Mouse (Mus musculus): ENCODE data around the gene Ctbs. TPM values are rescaled to one million over a fixed set of nuclear protein-coding genes. Genes with fewer than 3 reads are reported as not detected.

Ctbs gene
- polyA plus RNA-seq, 1 experiment: 2.4 TPM

DNA sequence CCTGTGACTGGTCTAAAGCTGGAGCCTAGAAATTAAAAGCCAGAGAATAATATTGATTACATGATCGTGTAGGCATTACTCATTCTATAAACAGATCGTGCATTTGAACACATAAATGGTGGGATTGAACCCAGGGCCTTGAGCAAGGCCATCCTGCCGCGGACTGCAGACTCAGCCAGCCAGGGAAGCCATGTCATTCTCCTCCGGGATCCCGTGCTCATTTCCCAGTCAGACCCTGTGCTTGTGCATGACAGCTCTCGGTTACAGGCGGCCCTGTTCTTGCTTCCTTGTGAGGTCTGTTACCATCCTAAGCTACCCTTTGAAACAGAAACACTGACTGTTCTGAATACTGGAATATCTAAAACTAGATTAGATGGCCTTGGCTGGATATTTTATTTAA is 14.9 kb upstream of the Ctbs start:
- TF ChIP-seq CTCF (IDR thresholded peaks at IDR 0.05; ENCODE audit: borderline replicate concordance, extremely low read depth, insufficient read depth, insufficient read length) (no peak), POLR2A (IDR thresholded peaks at IDR 0.05; ENCODE audit: borderline replicate concordance, extremely low read depth, insufficient read depth, insufficient read length, poor library complexity, severe bottlenecking) (no peak)
- no peak for DNase-seq (ENCODE audit: low read depth)

DNA sequence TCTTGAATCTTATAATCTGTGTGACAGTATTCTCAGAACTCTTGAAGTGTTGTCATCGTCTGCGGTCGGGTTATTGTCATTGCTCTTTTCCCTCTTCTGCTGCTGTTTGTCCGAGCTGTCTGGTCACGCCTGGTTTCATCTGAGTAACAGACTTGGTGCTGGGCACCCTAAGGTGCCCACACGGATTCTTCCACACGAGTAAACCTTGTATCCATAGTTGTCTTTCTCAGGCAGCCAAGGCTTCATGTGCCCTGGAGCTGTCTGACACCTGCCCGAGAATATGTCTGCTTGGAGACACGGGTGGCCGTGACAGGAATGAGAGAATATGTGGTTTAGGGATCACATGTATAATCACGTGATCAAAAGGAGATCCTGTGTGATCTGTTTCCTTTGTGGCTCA is 14.1 kb upstream of the Ctbs start:
- DNase-seq (ENCODE audit: low read depth): no peak
- TF ChIP-seq POLR2A (IDR thresholded peaks at IDR 0.05; ENCODE audit: borderline replicate concordance, extremely low read depth, insufficient read depth, insufficient read length, poor library complexity, severe bottlenecking): no peak
- no peak for TF ChIP-seq CTCF (IDR thresholded peaks at IDR 0.05; ENCODE audit: borderline replicate concordance, extremely low read depth, insufficient read depth, insufficient read length)

DNA sequence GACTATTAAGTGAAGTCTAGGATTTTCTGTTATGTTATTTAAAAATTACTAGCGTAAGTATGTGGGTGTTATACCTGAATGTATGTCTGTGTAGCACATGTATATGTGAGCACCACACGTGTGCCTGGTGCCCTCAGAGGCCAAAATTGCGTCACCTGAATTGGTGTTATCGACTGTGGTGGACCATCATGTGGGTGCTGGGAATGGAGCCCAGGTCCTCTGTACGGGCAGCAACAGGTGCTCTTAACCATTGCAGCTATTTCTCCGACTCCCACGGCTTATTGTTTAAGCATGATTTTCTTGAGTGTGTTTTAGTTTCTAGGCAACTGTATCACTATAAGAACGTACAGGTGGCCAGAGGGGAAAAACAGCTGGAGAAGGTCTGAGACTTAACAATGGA is 13.5 kb upstream of the Ctbs start:
- TF ChIP-seq POLR2A (IDR thresholded peaks at IDR 0.05; ENCODE audit: borderline replicate concordance, extremely low read depth, insufficient read depth, insufficient read length, poor library complexity, severe bottlenecking): no peak
- TF ChIP-seq CTCF (IDR thresholded peaks at IDR 0.05; ENCODE audit: borderline replicate concordance, extremely low read depth, insufficient read depth, insufficient read length): no peak
- no peak for DNase-seq (ENCODE audit: low read depth)

DNA sequence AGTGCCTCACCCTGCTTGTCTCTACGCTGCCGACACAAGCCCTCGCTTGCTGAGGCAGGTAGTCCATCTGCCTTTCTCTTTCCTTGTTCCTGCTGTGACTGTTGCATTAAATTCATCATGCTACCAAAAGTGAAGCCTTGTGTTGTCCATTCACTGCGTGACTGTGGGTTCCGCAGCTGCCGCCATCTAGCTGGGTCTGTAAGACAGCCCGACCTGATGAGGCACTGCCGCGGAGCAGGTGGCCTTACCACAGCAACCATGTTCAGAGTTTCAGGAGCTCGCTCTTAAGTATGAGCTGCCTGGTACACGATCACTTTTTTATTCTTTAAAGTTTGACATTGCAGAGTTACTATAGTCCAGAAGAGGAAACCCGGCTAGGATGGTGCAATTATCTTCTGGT is 9.6 kb upstream of the Ctbs start:
- DNase-seq (ENCODE audit: low read depth): no peak
- no peak for TF ChIP-seq CTCF (IDR thresholded peaks at IDR 0.05; ENCODE audit: borderline replicate concordance, extremely low read depth, insufficient read depth, insufficient read length)
- no peak for TF ChIP-seq POLR2A (IDR thresholded peaks at IDR 0.05; ENCODE audit: borderline replicate concordance, extremely low read depth, insufficient read depth, insufficient read length, poor library complexity, severe bottlenecking)

DNA sequence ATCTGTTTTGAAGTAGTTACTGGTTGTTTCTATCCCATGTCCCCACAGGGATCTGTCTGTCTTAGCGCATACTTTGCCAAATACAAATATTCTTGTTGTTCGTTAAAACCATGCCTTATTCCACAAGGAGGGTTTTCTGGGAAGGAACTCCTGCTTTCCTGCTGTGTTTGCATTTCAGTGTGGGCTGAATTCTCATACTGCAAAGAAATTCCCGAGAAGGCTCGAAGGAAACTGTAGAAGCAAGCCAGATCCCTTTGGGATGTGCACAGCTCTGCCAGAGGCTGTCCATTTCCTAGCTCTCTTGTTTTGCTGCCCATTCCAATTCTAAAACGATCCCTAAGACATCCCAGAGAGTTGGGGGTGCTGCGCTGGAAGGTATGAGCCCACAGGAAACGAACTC is 9.2 kb upstream of the Ctbs start:
- no peak for DNase-seq (ENCODE audit: low read depth)
- TF ChIP-seq POLR2A (IDR thresholded peaks at IDR 0.05; ENCODE audit: borderline replicate concordance, extremely low read depth, insufficient read depth, insufficient read length, poor library complexity, severe bottlenecking): no peak

DNA sequence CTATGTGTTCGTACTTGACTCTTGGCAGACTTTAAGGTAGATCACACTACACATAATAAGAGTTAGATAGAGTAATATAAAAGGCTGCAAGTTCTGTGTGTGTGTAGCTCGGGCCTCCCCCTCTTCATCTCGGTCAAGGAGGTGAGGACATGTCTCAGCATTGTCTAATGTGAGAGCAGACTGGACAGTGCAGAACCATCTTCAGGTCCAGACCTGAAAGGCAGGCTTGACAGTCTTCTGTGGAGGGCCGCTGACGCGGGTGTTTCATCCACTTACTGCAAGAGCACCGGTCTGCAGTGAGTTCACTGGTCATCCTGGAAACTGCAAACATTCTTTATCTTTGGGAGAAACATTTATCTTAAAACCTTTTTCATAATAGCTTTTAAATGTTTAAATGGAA is 7.1 kb upstream of the Ctbs start:
- TF ChIP-seq POLR2A (IDR thresholded peaks at IDR 0.05; ENCODE audit: borderline replicate concordance, extremely low read depth, insufficient read depth, insufficient read length, poor library complexity, severe bottlenecking): no peak
- no peak for TF ChIP-seq CTCF (IDR thresholded peaks at IDR 0.05; ENCODE audit: borderline replicate concordance, extremely low read depth, insufficient read depth, insufficient read length)
- DNase-seq (ENCODE audit: low read depth): no peak

DNA sequence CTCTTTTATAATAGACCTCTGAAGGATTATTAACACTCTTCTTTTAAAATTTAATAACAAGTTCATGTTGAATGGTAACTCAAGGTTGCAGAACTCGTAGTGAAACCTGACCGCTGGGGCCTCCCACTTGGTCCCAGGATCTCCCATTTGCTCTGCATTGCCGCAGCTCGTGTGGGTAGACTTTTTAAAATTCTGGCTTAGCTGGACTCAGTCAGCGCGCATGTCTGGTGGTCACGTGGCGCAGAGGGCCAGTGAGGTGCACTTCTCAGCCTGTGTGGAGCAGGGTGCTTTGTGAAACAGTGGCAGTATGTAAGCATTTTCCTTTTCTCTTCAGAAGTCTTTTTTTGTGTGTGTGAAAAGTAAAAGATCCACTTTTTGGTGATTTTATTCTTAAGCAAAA is 6.7 kb upstream of the Ctbs start:
- DNase-seq (ENCODE audit: low read depth): no peak
- TF ChIP-seq CTCF (IDR thresholded peaks at IDR 0.05; ENCODE audit: borderline replicate concordance, extremely low read depth, insufficient read depth, insufficient read length): no peak
- TF ChIP-seq POLR2A (IDR thresholded peaks at IDR 0.05; ENCODE audit: borderline replicate concordance, extremely low read depth, insufficient read depth, insufficient read length, poor library complexity, severe bottlenecking): no peak

DNA sequence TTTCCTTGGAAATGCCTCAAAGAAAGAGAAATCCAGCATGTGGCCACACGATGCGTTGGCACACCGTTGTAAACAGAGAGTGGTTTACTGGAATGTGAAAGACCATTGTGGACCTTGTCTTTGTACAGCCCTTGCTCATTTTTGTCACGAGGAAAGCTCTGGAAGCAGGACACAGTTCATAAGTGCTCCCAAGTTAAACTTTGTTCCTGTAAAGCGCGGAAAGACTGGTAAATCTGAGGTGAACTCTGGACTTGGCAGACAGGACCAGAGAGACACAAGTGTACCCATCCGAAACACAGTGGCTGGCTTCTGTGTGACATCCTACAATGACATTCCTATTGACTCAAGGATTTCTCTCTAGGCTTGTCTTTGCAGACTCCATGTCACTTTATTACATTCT is 6.2 kb upstream of the Ctbs start:
- no peak for DNase-seq (ENCODE audit: low read depth)
- TF ChIP-seq CTCF (IDR thresholded peaks at IDR 0.05; ENCODE audit: borderline replicate concordance, extremely low read depth, insufficient read depth, insufficient read length): no peak
- TF ChIP-seq POLR2A (IDR thresholded peaks at IDR 0.05; ENCODE audit: borderline replicate concordance, extremely low read depth, insufficient read depth, insufficient read length, poor library complexity, severe bottlenecking): no peak

DNA sequence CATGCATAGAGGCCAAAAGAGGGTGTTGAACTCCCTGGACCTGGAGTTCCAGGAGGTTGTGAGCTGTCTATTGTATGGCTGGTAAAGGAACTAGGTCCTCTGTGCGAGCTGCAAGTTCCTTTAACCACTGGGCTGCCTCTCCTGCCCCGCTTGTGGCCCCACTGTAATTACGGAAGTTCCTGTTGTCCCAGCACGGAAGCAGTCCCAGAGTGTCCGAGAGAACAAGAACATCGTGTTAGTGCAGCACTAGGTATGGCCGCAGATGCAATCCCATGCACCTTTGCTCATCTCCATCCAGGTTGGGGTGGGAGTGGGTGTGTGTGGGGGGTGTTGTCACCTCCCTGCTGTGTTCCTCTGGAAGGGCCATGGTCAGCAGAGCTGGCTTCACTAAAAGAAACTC is 4.7 kb upstream of the Ctbs start:
- DNase-seq (ENCODE audit: low read depth): no peak
- no peak for TF ChIP-seq POLR2A (IDR thresholded peaks at IDR 0.05; ENCODE audit: borderline replicate concordance, extremely low read depth, insufficient read depth, insufficient read length, poor library complexity, severe bottlenecking)

DNA sequence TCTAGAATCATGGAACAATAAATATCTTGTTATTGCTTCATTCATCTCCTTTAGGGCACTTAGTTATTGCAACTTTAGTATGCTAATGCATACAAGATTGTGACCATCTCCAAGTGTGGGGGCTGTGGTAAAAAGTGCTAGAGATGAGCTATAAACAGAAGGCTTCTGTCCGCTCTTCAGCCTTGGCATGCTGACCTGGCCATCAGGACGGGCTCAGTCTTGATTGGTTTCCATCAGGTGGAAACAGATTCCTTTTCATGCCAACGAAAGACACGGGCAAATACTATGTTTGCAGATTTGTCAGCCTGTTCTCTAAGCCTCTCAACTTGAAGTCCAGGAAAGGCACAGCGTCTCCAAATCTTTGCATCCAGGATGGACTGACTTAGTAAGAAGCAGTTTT is 2.4 kb upstream of the Ctbs start:
- DNase-seq (ENCODE audit: low read depth): no peak
- TF ChIP-seq CTCF (IDR thresholded peaks at IDR 0.05; ENCODE audit: borderline replicate concordance, extremely low read depth, insufficient read depth, insufficient read length) (no peak), POLR2A (IDR thresholded peaks at IDR 0.05; ENCODE audit: borderline replicate concordance, extremely low read depth, insufficient read depth, insufficient read length, poor library complexity, severe bottlenecking) (no peak)

DNA sequence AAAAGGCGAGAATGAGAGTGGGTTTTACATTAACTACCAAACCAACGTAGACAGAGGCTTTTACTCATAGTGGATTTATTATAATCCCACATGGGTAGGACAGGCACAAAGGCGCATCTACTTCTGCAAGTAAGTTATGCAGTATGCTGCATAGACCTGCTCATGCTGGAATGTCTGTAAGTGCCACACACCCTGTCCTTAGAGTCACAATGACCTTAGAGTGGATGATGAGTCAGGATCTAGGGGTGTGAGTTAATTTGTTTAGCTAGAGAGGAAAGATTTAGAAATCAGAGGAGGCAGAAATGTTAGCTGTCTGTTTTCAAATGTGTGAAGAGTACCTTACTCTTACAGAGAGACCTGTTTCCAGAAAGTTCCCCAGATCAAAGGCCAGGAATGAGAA is 2.0 kb upstream of the Ctbs start:
- no peak for DNase-seq (ENCODE audit: low read depth)
- TF ChIP-seq CTCF (IDR thresholded peaks at IDR 0.05; ENCODE audit: borderline replicate concordance, extremely low read depth, insufficient read depth, insufficient read length) (no peak), POLR2A (IDR thresholded peaks at IDR 0.05; ENCODE audit: borderline replicate concordance, extremely low read depth, insufficient read depth, insufficient read length, poor library complexity, severe bottlenecking) (no peak)

DNA sequence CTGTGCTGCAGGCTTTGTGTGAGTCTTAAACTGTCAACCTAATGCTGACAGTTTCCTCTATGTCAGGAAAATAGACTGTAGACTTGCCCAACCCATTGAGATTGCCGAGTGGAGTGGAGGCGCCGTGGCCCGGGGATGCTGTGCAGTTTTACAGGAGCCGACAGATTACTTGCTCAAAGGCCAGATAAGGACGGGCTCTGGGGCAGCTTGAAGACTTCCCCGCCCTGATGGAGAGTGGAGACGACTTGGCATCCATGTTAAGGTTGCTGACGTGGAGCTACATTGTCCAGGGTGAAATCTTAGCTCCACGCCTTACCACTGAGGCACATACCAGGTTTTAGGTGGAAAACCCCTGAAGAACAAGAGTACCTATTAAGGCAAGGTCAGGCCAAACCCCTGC is 1.2 kb upstream of the Ctbs start:
- TF ChIP-seq POLR2A (IDR thresholded peaks at IDR 0.05; ENCODE audit: borderline replicate concordance, extremely low read depth, insufficient read depth, insufficient read length, poor library complexity, severe bottlenecking) (no peak), CTCF (IDR thresholded peaks at IDR 0.05; ENCODE audit: borderline replicate concordance, extremely low read depth, insufficient read depth, insufficient read length) (no peak)
- DNase-seq (ENCODE audit: low read depth): no peak

DNA sequence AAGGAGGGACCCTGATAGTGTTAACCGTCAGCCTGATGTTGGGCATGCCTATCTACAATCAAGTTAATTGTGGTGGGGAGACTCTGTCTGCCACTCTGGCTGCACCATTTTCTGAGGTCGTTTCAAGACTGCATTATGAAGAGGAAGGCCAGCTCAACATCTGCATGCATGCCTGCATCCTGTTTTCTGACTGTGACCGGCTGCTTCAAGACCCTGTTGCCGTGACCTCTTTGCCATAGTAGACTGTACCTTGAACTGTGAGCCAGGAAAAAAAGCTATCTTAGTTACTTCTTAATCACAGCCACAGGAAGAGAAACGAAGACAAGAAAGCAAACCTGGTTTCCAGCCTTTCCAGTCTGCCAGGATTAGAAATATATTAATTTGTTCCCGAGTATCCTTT is 626 bp upstream of the Ctbs start:
- TF ChIP-seq POLR2A (IDR thresholded peaks at IDR 0.05; ENCODE audit: borderline replicate concordance, extremely low read depth, insufficient read depth, insufficient read length, poor library complexity, severe bottlenecking) (no peak), CTCF (IDR thresholded peaks at IDR 0.05; ENCODE audit: borderline replicate concordance, extremely low read depth, insufficient read depth, insufficient read length) (no peak)
- DNase-seq (ENCODE audit: low read depth): no peak
